ENCODE assay signal across 8 mouse cellular contexts in the genomic region with DNA sequence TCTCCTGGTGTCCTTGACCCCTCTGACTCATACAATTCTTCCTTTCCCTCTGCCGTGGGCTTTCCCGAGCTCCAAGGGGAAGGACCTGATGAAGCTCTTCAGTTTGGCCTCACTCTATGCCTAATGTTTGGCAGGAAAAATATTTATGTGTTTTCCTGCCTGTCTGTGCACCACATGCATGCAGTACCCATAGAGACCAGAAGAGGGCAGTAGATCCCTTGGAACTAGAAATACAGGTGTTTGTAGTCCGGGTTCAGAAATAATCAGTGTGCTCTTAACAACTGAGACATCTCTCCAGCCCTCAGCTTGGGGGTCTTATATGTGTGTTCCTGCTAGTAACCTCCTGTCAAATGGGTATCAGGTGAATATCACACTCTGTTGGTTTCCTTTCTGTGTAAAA. TPM values are rescaled to one million over a fixed set of nuclear protein-coding genes. Genes with fewer than 3 reads are reported as not detected.
A peak's percentile ranks its signal among the peaks of the same experiment; 100 is the strongest.
DNase-seq lines count a peak whose midpoint lies in the region; ATAC-seq and TF ChIP-seq lines count a peak whose summit lies in the region.

No protein-coding gene starts in this region.

- 15% methylated on average over 3 of the region's 3 CpGs for WGBS in midbrain, embryonic 10.5 days
- WGBS in midbrain, embryonic 13.5 days = 10% methylated on average over 3 of the region's 3 CpGs
- WGBS in limb, embryonic 14.5 days = 8% methylated on average over 3 of the region's 3 CpGs

- peak; percentile 74 for DNase-seq in midbrain, embryonic 10.5 days (ENCODE audit: low spot score)
- DNase-seq in ZHBTc4 (ENCODE audit: low read depth, low spot score) = peak; percentile 87
- DNase-seq in induced T-regulatory cell, adult 2 months (ENCODE audit: low read depth) = peak; percentile 92
- peak; percentile 74 for DNase-seq in limb, embryonic 14.5 days (ENCODE audit: low spot score)
- peak; percentile 62 for DNase-seq in retina, postnatal 7 days (ENCODE audit: low read depth, low spot score)
- peak; percentile 69 for DNase-seq in yolk sac, embryonic 10.5 days (ENCODE audit: low spot score)

- H3K27me3 ChIP-seq in midbrain, embryonic 10.5 days (ENCODE audit: low read depth, poor library complexity, severe bottlenecking) = no peaks in the 10 kb centered on the region
- no peaks in the 10 kb centered on the region for H3K27me3 ChIP-seq in midbrain, embryonic 13.5 days
- no peaks in the 10 kb centered on the region for H3K27me3 ChIP-seq in limb, embryonic 14.5 days (ENCODE audit: control insufficient read depth, insufficient read depth, low read length)

- no peak overlapping the region for H3K9ac ChIP-seq in midbrain, embryonic 13.5 days (replicated peaks)
- H3K9ac ChIP-seq in limb, embryonic 14.5 days (ENCODE audit: low read depth, low read length, severe bottlenecking) = no peak overlapping the region

- no peaks in the 10 kb centered on the region for H3K9me3 ChIP-seq in midbrain, embryonic 10.5 days (replicated peaks)
- H3K9me3 ChIP-seq in midbrain, embryonic 13.5 days = no peaks in the 10 kb centered on the region
- H3K9me3 ChIP-seq in limb, embryonic 14.5 days (ENCODE audit: control insufficient read depth, low read length) = no peaks in the 10 kb centered on the region

- no peak overlapping the region for H3K4me3 ChIP-seq in midbrain, embryonic 10.5 days
- no peak overlapping the region for H3K4me3 ChIP-seq in midbrain, embryonic 13.5 days (replicated peaks)
- no peak overlapping the region for H3K4me3 ChIP-seq in cortical plate, adult 2 months (ENCODE audit: insufficient read depth, low read length)
- no peak overlapping the region for H3K4me3 ChIP-seq in limb, embryonic 14.5 days (replicated peaks; ENCODE audit: low read length)

- H3K4me1 ChIP-seq in midbrain, embryonic 10.5 days = peaks cover 11% of the 10 kb centered on the region
- peaks cover 9% of the 10 kb centered on the region for H3K4me1 ChIP-seq in midbrain, embryonic 13.5 days (replicated peaks)
- H3K4me1 ChIP-seq in cortical plate, adult 2 months (ENCODE audit: control insufficient read depth, insufficient read depth, low read length) = no peaks in the 10 kb centered on the region
- H3K4me1 ChIP-seq in limb, embryonic 14.5 days (ENCODE audit: control insufficient read depth, insufficient read depth, low read length) = peaks cover 1% of the 10 kb centered on the region

- TF ChIP-seq POLR2A in cortical plate, adult 2 months (IDR thresholded peaks at IDR 0.05; ENCODE audit: extremely low read depth, insufficient read depth, low read length) = no peak
- no peak for TF ChIP-seq POLR2A in limb, embryonic 14.5 days (IDR thresholded peaks at IDR 0.05; ENCODE audit: borderline replicate concordance, extremely low read depth, insufficient read depth, insufficient read length)

- peak; percentile 79 for TF ChIP-seq CTCF in cortical plate, adult 2 months (IDR thresholded peaks at IDR 0.05; ENCODE audit: extremely low read depth, insufficient read depth, low read length)

- no peak for ATAC-seq in midbrain, embryonic 13.5 days
- ATAC-seq in limb, embryonic 14.5 days (ENCODE audit: low FRiP score, low read depth) = no peak

- no peaks in the 10 kb centered on the region for H3K36me3 ChIP-seq in midbrain, embryonic 10.5 days
- no peaks in the 10 kb centered on the region for H3K36me3 ChIP-seq in midbrain, embryonic 13.5 days
- H3K36me3 ChIP-seq in limb, embryonic 14.5 days (ENCODE audit: control insufficient read depth, insufficient read depth, low read length) = no peaks in the 10 kb centered on the region

- no peak overlapping the region for H3K27ac ChIP-seq in midbrain, embryonic 10.5 days (replicated peaks)
- no peak overlapping the region for H3K27ac ChIP-seq in midbrain, embryonic 13.5 days
- no peak overlapping the region for H3K27ac ChIP-seq in cortical plate, adult 2 months (ENCODE audit: insufficient read depth, low read length)
- no peak overlapping the region for H3K27ac ChIP-seq in limb, embryonic 14.5 days (replicated peaks; ENCODE audit: low read depth, low read length)

- no peak overlapping the region for H3K4me2 ChIP-seq in midbrain, embryonic 13.5 days (replicated peaks)
- H3K4me2 ChIP-seq in limb, embryonic 14.5 days (replicated peaks; ENCODE audit: low read depth, low read length, severe bottlenecking) = no peak overlapping the region

RNA-seq across cellular contexts. Expression of a gene that starts 4.1 kb away (rescaled TPM):
- polyA plus RNA-seq in midbrain, embryonic 10.5 days (2016; fragmentation: Nextera tagmentation; extraction: Ambion mirVana) = 52.2 and 53.2 TPM in 2 replicates
- 33.9 and 34.1 TPM in 2 replicates for polyA plus RNA-seq in midbrain, embryonic 13.5 days (2015; fragmentation: Nextera tagmentation; extraction: Ambion mirVana)
- polyA plus RNA-seq in cortical plate, adult 2 months (2012; rRNA removed) = 19.0 and 20.2 TPM in 2 replicates
- polyA plus RNA-seq in limb, embryonic 14.5 days (2012; rRNA removed) = 37.1 and 45.2 TPM in 2 replicates
- 34.8 and 38.1 TPM in 2 replicates for polyA plus RNA-seq in limb, embryonic 14.5 days (2014; fragmentation: Nextera tagmentation; extraction: Ambion mirVana)

RNA-seq across cellular contexts. Expression of a gene that starts 18.5 kb away (rescaled TPM):
- polyA plus RNA-seq in midbrain, embryonic 10.5 days (2016; fragmentation: Nextera tagmentation; extraction: Ambion mirVana) = 28.3 and 37.4 TPM in 2 replicates
- polyA plus RNA-seq in midbrain, embryonic 13.5 days (2015; fragmentation: Nextera tagmentation; extraction: Ambion mirVana) = 44.8 and 45.5 TPM in 2 replicates
- 58.1 and 61.5 TPM in 2 replicates for polyA plus RNA-seq in cortical plate, adult 2 months (2012; rRNA removed)
- polyA plus RNA-seq in limb, embryonic 14.5 days (2012; rRNA removed) = 48.7 and 53.6 TPM in 2 replicates
- polyA plus RNA-seq in limb, embryonic 14.5 days (2014; fragmentation: Nextera tagmentation; extraction: Ambion mirVana) = 18.5 and 21.5 TPM in 2 replicates

RNA-seq across cellular contexts. Expression of a gene that starts 37.8 kb away (rescaled TPM):
- polyA plus RNA-seq in midbrain, embryonic 10.5 days (2016; fragmentation: Nextera tagmentation; extraction: Ambion mirVana) = 39.7 and 44.6 TPM in 2 replicates
- polyA plus RNA-seq in midbrain, embryonic 13.5 days (2015; fragmentation: Nextera tagmentation; extraction: Ambion mirVana) = 41.9 and 43.6 TPM in 2 replicates
- polyA plus RNA-seq in cortical plate, adult 2 months (2012; rRNA removed) = 14.8 and 15.4 TPM in 2 replicates
- polyA plus RNA-seq in limb, embryonic 14.5 days (2012; rRNA removed) = 27.6 and 32.4 TPM in 2 replicates
- polyA plus RNA-seq in limb, embryonic 14.5 days (2014; fragmentation: Nextera tagmentation; extraction: Ambion mirVana) = 44.8 and 47.4 TPM in 2 replicates

RNA-seq across cellular contexts. Expression of a gene that starts 45.3 kb away (rescaled TPM):
- polyA plus RNA-seq in midbrain, embryonic 10.5 days (2016; fragmentation: Nextera tagmentation; extraction: Ambion mirVana) = 0.14 and 0.40 TPM in 2 replicates
- 0.40 and 0.44 TPM in 2 replicates for polyA plus RNA-seq in midbrain, embryonic 13.5 days (2015; fragmentation: Nextera tagmentation; extraction: Ambion mirVana)
- polyA plus RNA-seq in cortical plate, adult 2 months (2012; rRNA removed) = 0.44 and 0.47 TPM in 2 replicates
- polyA plus RNA-seq in limb, embryonic 14.5 days (2012; rRNA removed) = 1.1 and 1.4 TPM in 2 replicates
- polyA plus RNA-seq in limb, embryonic 14.5 days (2014; fragmentation: Nextera tagmentation; extraction: Ambion mirVana) = 0.46 and 0.92 TPM in 2 replicates

RNA-seq across cellular contexts. Expression of a gene that starts 45.8 kb away (rescaled TPM):
- polyA plus RNA-seq in midbrain, embryonic 10.5 days (2016; fragmentation: Nextera tagmentation; extraction: Ambion mirVana) = 0.46 and 0.63 TPM in 2 replicates
- polyA plus RNA-seq in midbrain, embryonic 13.5 days (2015; fragmentation: Nextera tagmentation; extraction: Ambion mirVana) = 1.4 and 1.6 TPM in 2 replicates
- polyA plus RNA-seq in cortical plate, adult 2 months (2012; rRNA removed) = 1.7 and 2.4 TPM in 2 replicates
- polyA plus RNA-seq in limb, embryonic 14.5 days (2012; rRNA removed) = 4.4 and 5.9 TPM in 2 replicates
- 4.3 and 6.3 TPM in 2 replicates for polyA plus RNA-seq in limb, embryonic 14.5 days (2014; fragmentation: Nextera tagmentation; extraction: Ambion mirVana)
